Mouse (Mus musculus): ENCODE measurements around the gene Cep85l. TPM values are rescaled to one million over a fixed set of nuclear protein-coding genes. Genes with fewer than 3 reads are reported as not detected.

The Cep85l gene
- polyA plus RNA-seq, 1 experiment from 2014 or later, result 5.6 TPM

DNA sequence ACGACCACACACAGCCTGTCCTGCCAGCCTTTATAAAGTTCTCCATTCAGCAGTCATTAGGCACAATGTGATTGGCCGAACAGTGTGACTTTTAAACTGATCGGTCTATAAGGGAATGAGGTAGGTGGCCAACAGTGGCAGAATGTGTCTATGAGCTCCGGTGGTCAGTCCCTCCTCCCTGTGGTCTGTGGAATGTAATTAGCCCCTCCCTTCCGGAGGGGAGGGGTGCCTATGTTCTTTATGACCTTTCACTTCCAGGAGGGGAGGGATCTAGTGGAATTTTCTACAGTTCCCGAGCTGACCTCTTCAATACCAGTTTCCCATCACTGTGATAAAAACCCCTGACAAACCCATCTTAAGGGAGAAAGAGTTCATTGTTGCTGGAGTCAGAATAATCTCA, 144.4 kb downstream of the Cep85l start:
- H3K27me3 ChIP-seq, result no peaks in the 10 kb centered on the region
- H3K4me1 ChIP-seq, result no peaks in the 10 kb centered on the region
- H3K27ac ChIP-seq, result no peak overlapping the region
- H3K4me3 ChIP-seq, result no peak overlapping the region
- no peaks in the 10 kb centered on the region for H3K9me3 ChIP-seq (replicated peaks)
- H3K4me2 ChIP-seq, result no peak overlapping the region
- no peaks in the 10 kb centered on the region for H3K36me3 ChIP-seq (ENCODE audit: poor library complexity, severe bottlenecking)
- WGBS, result 72% methylated on average over 6 of the region's 6 CpGs
- no peak for ATAC-seq
- no peak overlapping the region for H3K9ac ChIP-seq

GRCm38 (mm10) chr10:53234683-53235082, 145.1 kb downstream of the Cep85l start:
- Histone ChIP-seq H3K9me3 (replicated peaks) (no peaks in the 10 kb centered on the region), H3K4me2 (no peak overlapping the region), H3K4me1 (no peaks in the 10 kb centered on the region), H3K4me3 (no peak overlapping the region), H3K27ac (no peak overlapping the region), H3K36me3 (ENCODE audit: poor library complexity, severe bottlenecking) (no peaks in the 10 kb centered on the region), H3K9ac (no peak overlapping the region), H3K27me3 (no peaks in the 10 kb centered on the region)
- WGBS, result 92% methylated on average over 2 of the region's 2 CpGs
- ATAC-seq, result no peak

- Histone ChIP-seq H3K4me1 (no peaks in the 10 kb centered on the region), H3K27ac (no peak overlapping the region), H3K36me3 (ENCODE audit: poor library complexity, severe bottlenecking) (no peaks in the 10 kb centered on the region), H3K4me3 (no peak overlapping the region), H3K4me2 (no peak overlapping the region), H3K9ac (no peak overlapping the region), H3K9me3 (replicated peaks) (no peaks in the 10 kb centered on the region), H3K27me3 (no peaks in the 10 kb centered on the region)
- no peak for ATAC-seq
- 76% methylated on average over 2 of the region's 2 CpGs for WGBS
Observed at GRCm38 (mm10) chr10:53234086-53234613, 145.6 kb downstream of the Cep85l start.

GRCm38 (mm10) chr10:53230809-53231208, 148.9 kb downstream of the Cep85l start:
- Histone ChIP-seq H3K27me3 (no peaks in the 10 kb centered on the region), H3K4me2 (no peak overlapping the region)
- ATAC-seq, result no peak

DNA sequence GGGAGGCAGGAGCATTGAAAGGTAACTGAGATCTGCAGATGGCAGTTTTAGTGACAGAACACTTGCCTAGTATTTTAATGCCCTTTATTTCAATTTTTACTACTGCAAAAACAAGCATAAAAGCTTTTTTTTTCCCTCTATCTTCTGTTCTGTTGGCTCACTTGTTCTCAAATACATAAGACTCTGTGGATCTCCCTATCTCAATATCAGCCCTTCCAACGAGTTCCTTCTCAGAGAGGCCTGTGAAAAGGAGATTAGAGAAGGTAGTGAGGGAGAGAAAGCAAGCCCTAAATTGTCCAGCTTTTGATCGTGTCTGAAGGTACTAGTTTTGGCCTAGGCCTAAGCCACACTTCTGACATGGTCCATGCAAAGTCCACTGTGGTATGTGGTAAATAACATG, 150.6 kb downstream of the Cep85l start:
- no peaks in the 10 kb centered on the region for H3K4me1 ChIP-seq
- H3K9me3 ChIP-seq (replicated peaks), result no peaks in the 10 kb centered on the region
- H3K27me3 ChIP-seq, result no peaks in the 10 kb centered on the region
- 61% methylated on average over 2 of the region's 2 CpGs for WGBS
- no peaks in the 10 kb centered on the region for H3K36me3 ChIP-seq (ENCODE audit: poor library complexity, severe bottlenecking)
- no peak overlapping the region for H3K4me3 ChIP-seq
- H3K4me2 ChIP-seq, result no peak overlapping the region
- no peak overlapping the region for H3K9ac ChIP-seq
- H3K27ac ChIP-seq, result no peak overlapping the region
- ATAC-seq, result no peak

More at GRCm38 (mm10) chr10:53230809-53231208, 148.9 kb downstream of the Cep85l start:
- no peak overlapping the region for H3K4me3 ChIP-seq
- H3K9ac ChIP-seq, result no peak overlapping the region
- H3K27ac ChIP-seq, result no peak overlapping the region
- no peaks in the 10 kb centered on the region for H3K4me1 ChIP-seq
- no peaks in the 10 kb centered on the region for H3K9me3 ChIP-seq (replicated peaks)
- H3K36me3 ChIP-seq (ENCODE audit: poor library complexity, severe bottlenecking), result no peaks in the 10 kb centered on the region

Other genes with a start within 250 kb of the Cep85l start
- gene Pln, start 42.3 kb downstream of the Cep85l start, polyA plus RNA-seq (2015; fragmentation: Nextera tagmentation; extraction: Ambion mirVana), result 1.3 and 1.4 TPM in 2 replicates
- gene Asf1a, start 216.8 kb upstream of the Cep85l start, polyA plus RNA-seq (2015; fragmentation: Nextera tagmentation; extraction: Ambion mirVana), result 135 and 148 TPM in 2 replicates